Mouse (Mus musculus) hindbrain, embryonic 10.5 days (tissue): ENCODE measurements at regions not wholly inside any gene's neighbourhood (a gene's known extent, or its start where the extent isn't known, plus 50 kb on each side); places are given as distances from the start of the nearest gene placed in this dataset.

Source experiments
- DNase-seq: peaks from one replicate; pipeline ENCODE4 v3.0.0-alpha.2; 2017; ENCODE audit warnings: low spot score
- H3K27ac ChIP-seq: fragments of 300-500 bp; sonication (generic); 2 replicates; pipeline ENCODE4 v1.5.1; 2016; ENCODE audit warnings: mild to moderate bottlenecking, moderate library complexity
- H3K27me3 ChIP-seq: fragments of 300-500 bp; sonication (generic); 2 replicates; pipeline ENCODE4 v1.6.1; 2016; ENCODE audit warnings: mild to moderate bottlenecking; ENCODE audit not compliant: poor library complexity, insufficient read depth, severe bottlenecking
- H3K36me3 ChIP-seq: fragments of 300-500 bp; sonication (generic); 2 replicates; pipeline ENCODE4 v1.6.1; 2016; ENCODE audit warnings: mild to moderate bottlenecking, moderate library complexity
- H3K4me1 ChIP-seq: fragments of 300-500 bp; sonication (generic); replicated peaks from 2 replicates; pipeline ENCODE4 v1.6.1; 2016; ENCODE audit warnings: mild to moderate bottlenecking
- H3K4me3 ChIP-seq: fragments of 300-500 bp; sonication (generic); 2 replicates; pipeline ENCODE4 v1.5.1; 2016; ENCODE audit warnings: mild to moderate bottlenecking, moderate library complexity
- H3K9me3 ChIP-seq: fragments of 300-500 bp; sonication (generic); 2 replicates; pipeline ENCODE4 v1.6.1; 2016; ENCODE audit warnings: mild to moderate bottlenecking, moderate library complexity
- WGBS: fragments of 180-500 bp; shearing (Covaris S2); methylation state at CpG from one replicate; pipeline ENCODE4 v1.1.7; 2016; 5-methylcytosine and 5-hydroxymethylcytosine counted together

- WGBS, result 65% methylated on average over 5 of the region's 5 CpGs
- Histone ChIP-seq H3K4me3 (no peak overlapping the region), H3K27ac (no peak overlapping the region), H3K4me1 (0 out of 2 replicates have a peak, but pooled peaks cover 11% of the 10 kb centered on the region), H3K36me3 (no peaks in the 10 kb centered on the region), H3K27me3 (no peaks in the 10 kb centered on the region), H3K9me3 (no peaks in the 10 kb centered on the region)
- DNase-seq, result no peak
Measured at GRCm38 (mm10) chr8:30630332-30630731, 2798.2 kb upstream of the 5930422O12Rik start.

DNA sequence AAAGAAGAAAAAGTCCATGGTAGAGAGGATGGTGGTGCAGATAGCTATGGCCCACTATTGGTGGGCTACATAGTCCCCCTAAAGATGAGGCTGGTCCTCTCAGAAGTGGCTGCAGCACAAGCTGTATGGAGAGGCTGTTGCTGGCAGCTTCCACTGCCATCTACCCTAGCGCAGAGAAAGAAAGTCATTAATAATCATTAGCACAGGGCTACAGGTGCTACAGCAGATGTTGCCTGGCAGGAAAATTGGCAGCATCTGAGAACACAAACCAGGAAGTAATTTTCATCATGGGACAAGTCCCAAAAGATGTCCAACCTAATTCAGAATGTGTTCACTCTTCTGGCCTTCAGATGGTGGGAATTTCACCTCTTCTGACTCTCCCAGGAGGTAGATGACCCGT, 2791.7 kb upstream of the 5930422O12Rik start:
- no peak overlapping the region for H3K27ac ChIP-seq
- 85% methylated on average over 2 of the region's 2 CpGs for WGBS
- H3K36me3 ChIP-seq, result no peaks in the 10 kb centered on the region

GRCm38 (mm10) chr8:30642866-30643690, 2785.4 kb upstream of the 5930422O12Rik start:
- H3K9me3 ChIP-seq, result no peaks in the 10 kb centered on the region
- no peak overlapping the region; the same call in 1 of the 2 replicates for H3K27ac ChIP-seq
- peaks cover 9% of the 10 kb centered on the region; the same call in 1 of the 2 replicates for H3K4me1 ChIP-seq
- WGBS, result 81% methylated on average over 3 of the region's 3 CpGs
- no peaks in the 10 kb centered on the region for H3K27me3 ChIP-seq
- no peak overlapping the region for H3K4me3 ChIP-seq
- DNase-seq, result no peak
- H3K36me3 ChIP-seq, result no peaks in the 10 kb centered on the region

More for the DNA sequence above, 2791.7 kb upstream of the 5930422O12Rik start:
- no peak for DNase-seq
- Histone ChIP-seq H3K4me3 (no peak overlapping the region), H3K27me3 (no peaks in the 10 kb centered on the region), H3K9me3 (no peaks in the 10 kb centered on the region), H3K4me1 (no peaks in the 10 kb centered on the region)

GRCm38 (mm10) chr8:30648497-30648896, 2780.0 kb upstream of the 5930422O12Rik start:
- H3K36me3 ChIP-seq, result no peaks in the 10 kb centered on the region
- H3K4me3 ChIP-seq, result no peak overlapping the region
- H3K27ac ChIP-seq, result peak overlapping the region; percentile 76
- peaks cover 10% of the 10 kb centered on the region; the same call in 1 of the 2 replicates for H3K4me1 ChIP-seq
- DNase-seq, result no peak
- H3K9me3 ChIP-seq, result no peaks in the 10 kb centered on the region
- H3K27me3 ChIP-seq, result no peaks in the 10 kb centered on the region

- H3K4me1 ChIP-seq, result peaks cover 3% of the 10 kb centered on the region; the same call in 1 of the 2 replicates
- H3K27ac ChIP-seq, result peak overlapping the region; percentile 53
- H3K4me3 ChIP-seq, result no peak overlapping the region
- H3K36me3 ChIP-seq, result no peaks in the 10 kb centered on the region
- DNase-seq, result no peak
- no peaks in the 10 kb centered on the region for H3K9me3 ChIP-seq
- H3K27me3 ChIP-seq, result no peaks in the 10 kb centered on the region
- 74% methylated on average over 10 of the region's 10 CpGs for WGBS
Measured at GRCm38 (mm10) chr8:30655749-30656241, 2772.7 kb upstream of the 5930422O12Rik start.

- no peaks in the 10 kb centered on the region for H3K27me3 ChIP-seq
- no peaks in the 10 kb centered on the region for H3K4me1 ChIP-seq
- no peak overlapping the region for H3K4me3 ChIP-seq
- no peak for DNase-seq
- no peaks in the 10 kb centered on the region for H3K9me3 ChIP-seq
- no peaks in the 10 kb centered on the region for H3K36me3 ChIP-seq
- 81% methylated on average over 2 of the region's 2 CpGs for WGBS
- no peak overlapping the region for H3K27ac ChIP-seq
Measured at GRCm38 (mm10) chr8:30661261-30661660, 2767.2 kb upstream of the 5930422O12Rik start.

- H3K4me3 ChIP-seq, result no peak overlapping the region
- peaks cover 8% of the 10 kb centered on the region; the same call in 1 of the 2 replicates for H3K4me1 ChIP-seq
- no peaks in the 10 kb centered on the region for H3K36me3 ChIP-seq
- no peaks in the 10 kb centered on the region for H3K27me3 ChIP-seq
- H3K27ac ChIP-seq, result no peak overlapping the region
- WGBS, result 52% methylated on average over 4 of the region's 4 CpGs
- no peaks in the 10 kb centered on the region for H3K9me3 ChIP-seq
- no peak for DNase-seq
Measured at GRCm38 (mm10) chr8:30669451-30669850, 2759.1 kb upstream of the 5930422O12Rik start.

DNA sequence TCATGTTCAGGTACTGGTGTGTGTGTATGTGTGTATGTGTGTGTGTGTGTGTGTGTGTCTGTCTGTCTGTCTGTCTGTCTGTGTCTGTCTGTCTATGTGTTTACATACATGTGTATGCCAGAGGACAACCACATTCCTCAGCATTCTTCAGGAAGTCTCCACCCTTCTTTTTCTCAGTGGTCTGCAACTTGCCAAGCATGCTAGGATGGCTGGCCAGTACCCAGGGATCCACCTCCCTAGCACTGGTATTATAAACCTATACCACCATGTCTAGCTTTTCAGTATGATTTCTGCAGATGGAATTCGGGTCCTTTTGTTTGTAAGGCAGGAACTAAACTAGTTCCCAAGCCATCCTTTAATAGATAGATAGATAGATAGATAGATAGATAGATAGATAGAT, 2751.1 kb upstream of the 5930422O12Rik start:
- Histone ChIP-seq H3K4me1 (no peaks in the 10 kb centered on the region), H3K27ac (no peak overlapping the region), H3K4me3 (no peak overlapping the region), H3K27me3 (no peaks in the 10 kb centered on the region), H3K9me3 (no peaks in the 10 kb centered on the region), H3K36me3 (no peaks in the 10 kb centered on the region)
- DNase-seq, result no peak
- WGBS, result 78% methylated on average over 1 of the region's 1 CpGs

GRCm38 (mm10) chr8:30682169-30682568, 2746.3 kb upstream of the 5930422O12Rik start:
- no peak for DNase-seq
- Histone ChIP-seq H3K36me3 (no peaks in the 10 kb centered on the region), H3K27me3 (no peaks in the 10 kb centered on the region), H3K9me3 (no peaks in the 10 kb centered on the region), H3K27ac (no peak overlapping the region), H3K4me3 (no peak overlapping the region), H3K4me1 (no peaks in the 10 kb centered on the region)
- WGBS, result 47% methylated on average over 3 of the region's 3 CpGs

GRCm38 (mm10) chr8:30686539-30686938, 2742.0 kb upstream of the 5930422O12Rik start:
- Histone ChIP-seq H3K9me3 (no peaks in the 10 kb centered on the region), H3K27ac (no peak overlapping the region), H3K4me1 (no peaks in the 10 kb centered on the region), H3K4me3 (no peak overlapping the region), H3K36me3 (no peaks in the 10 kb centered on the region), H3K27me3 (no peaks in the 10 kb centered on the region)
- WGBS, result 86% methylated on average over 3 of the region's 3 CpGs
- DNase-seq, result no peak

DNA sequence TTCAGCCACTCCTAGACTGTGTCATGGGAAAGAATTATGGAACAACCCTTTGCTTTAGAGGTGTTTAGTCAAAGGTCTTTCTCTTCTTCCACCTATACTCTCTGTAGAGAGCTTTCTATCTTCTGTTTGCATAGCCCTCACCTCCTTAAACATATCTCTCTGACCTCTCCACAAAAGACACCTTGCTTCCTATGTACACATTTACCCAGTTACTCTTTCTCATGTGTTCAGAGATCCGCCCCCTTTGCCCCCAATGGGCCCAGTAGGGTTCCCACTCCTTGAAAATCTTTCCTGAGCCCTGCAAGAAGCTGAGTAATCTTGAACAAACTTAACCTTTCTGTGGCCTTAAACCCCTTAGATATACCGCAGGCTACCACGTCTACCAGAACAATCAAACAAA, 2734.4 kb upstream of the 5930422O12Rik start:
- Histone ChIP-seq H3K4me1 (no peaks in the 10 kb centered on the region), H3K4me3 (no peak overlapping the region), H3K9me3 (no peaks in the 10 kb centered on the region), H3K36me3 (no peaks in the 10 kb centered on the region), H3K27ac (no peak overlapping the region), H3K27me3 (no peaks in the 10 kb centered on the region)
- 89% methylated on average over 3 of the region's 3 CpGs for WGBS
- DNase-seq, result no peak

DNA sequence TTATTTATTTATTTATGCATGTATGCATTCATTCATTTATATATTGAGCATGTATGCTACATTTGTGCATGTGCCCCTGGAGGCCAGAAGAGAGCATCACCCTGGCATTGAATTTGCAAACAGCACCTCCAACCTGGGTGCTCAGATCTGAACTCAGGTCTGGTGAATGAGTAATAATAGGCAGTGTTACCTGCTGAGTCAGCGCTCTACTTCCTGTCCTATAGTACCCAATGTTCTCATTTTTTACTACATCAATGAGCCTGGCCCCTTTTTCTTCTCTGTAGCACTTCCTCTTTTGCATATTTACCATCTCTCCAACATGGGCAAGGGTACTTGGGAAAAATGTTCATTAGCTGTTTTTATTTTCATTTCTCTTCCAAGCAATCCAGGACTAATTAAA, 2711.9 kb upstream of the 5930422O12Rik start:
- WGBS, result 83% methylated on average over 1 of the region's 1 CpGs
- DNase-seq, result no peak
- H3K4me3 ChIP-seq, result no peak overlapping the region
- no peaks in the 10 kb centered on the region for H3K4me1 ChIP-seq
- no peaks in the 10 kb centered on the region for H3K27me3 ChIP-seq
- H3K36me3 ChIP-seq, result no peaks in the 10 kb centered on the region
- no peak overlapping the region for H3K27ac ChIP-seq
- H3K9me3 ChIP-seq, result no peaks in the 10 kb centered on the region

GRCm38 (mm10) chr8:30730366-30730765, 2698.1 kb upstream of the 5930422O12Rik start:
- Histone ChIP-seq H3K27ac (no peak overlapping the region), H3K4me3 (no peak overlapping the region)
- DNase-seq, result no peak

More at GRCm38 (mm10) chr8:30730366-30730765, 2698.1 kb upstream of the 5930422O12Rik start:
- Histone ChIP-seq H3K27me3 (no peaks in the 10 kb centered on the region), H3K9me3 (no peaks in the 10 kb centered on the region), H3K4me1 (peaks cover 14% of the 10 kb centered on the region; the same call in 1 of the 2 replicates), H3K36me3 (no peaks in the 10 kb centered on the region)
